Mouse (Mus musculus) heart, embryonic 16.5 days (tissue): ENCODE data around the gene Zfp420. TPM values are rescaled to one million over a fixed set of nuclear protein-coding genes. Genes with fewer than 3 reads are reported as not detected.

Experiments used
- ATAC-seq: fragments of 200-750 bp; cut with Nextera tagmentation; replicated peaks from 2 replicates; pipeline ENCODE4 v1.8.0; 2017; ENCODE audit warnings: moderate number of reproducible peaks; ENCODE audit not compliant: insufficient read depth, low FRiP score; ENCODE audit errors: extremely low read depth
- H3K27ac ChIP-seq: fragments of 300-500 bp; sonication (generic); 2 replicates; pipeline ENCODE4 v1.5.1; 2014; ENCODE audit warnings: mild to moderate bottlenecking, low read length, control low read depth, moderate library complexity
- H3K27me3 ChIP-seq: fragments of 300-500 bp; sonication (generic); 2 replicates; pipeline ENCODE4 v1.6.1; 2014; ENCODE audit warnings: low read length, mixed read lengths; ENCODE audit not compliant: control insufficient read depth, insufficient read depth
- H3K36me3 ChIP-seq: fragments of 300-500 bp; sonication (generic); 2 replicates; pipeline ENCODE4 v1.6.1; 2014; ENCODE audit not compliant: control insufficient read depth, insufficient read depth
- H3K4me1 ChIP-seq: fragments of 300-500 bp; sonication (generic); 2 replicates; pipeline ENCODE4 v1.6.1; 2014; ENCODE audit warnings: low read length, mixed read lengths; ENCODE audit not compliant: control insufficient read depth, insufficient read depth
- H3K4me2 ChIP-seq: fragments of 300-500 bp; sonication (generic); 2 replicates; pipeline ENCODE4 v1.6.1; 2014; ENCODE audit warnings: low read depth, mild to moderate bottlenecking, control low read depth, low read length
- H3K4me3 ChIP-seq: fragments of 300-500 bp; sonication (generic); 2 replicates; pipeline ENCODE4 v1.5.1; 2014; ENCODE audit warnings: mild to moderate bottlenecking, control low read depth, low read length
- H3K9ac ChIP-seq: fragments of 300-500 bp; sonication (generic); 2 replicates; pipeline ENCODE4 v1.6.1; 2014; ENCODE audit warnings: low read length, control low read depth
- H3K9me3 ChIP-seq: fragments of 300-500 bp; sonication (generic); replicated peaks from 2 replicates; pipeline ENCODE4 v1.6.1; 2016; ENCODE audit warnings: low read length; ENCODE audit not compliant: control insufficient read depth
- WGBS: fragments of 180-500 bp; shearing (Covaris S2); extraction: QIAGEN DNeasy Blood & Tissue Kit; methylation state at CpG from one replicate; pipeline ENCODE4 v1.1.7; 2014; 5-methylcytosine and 5-hydroxymethylcytosine counted together
- polyA plus RNA-seq: library from polyadenylated mRNA; unstranded; fragments of >200 nt; fragmentation: Nextera tagmentation; extraction: Ambion mirVana; gene quantifications from 2 replicates; pipeline ENCODE4 v1.2.1, GENCODE M21; 2015

Zfp420 gene
- polyA plus RNA-seq, 1 experiment from 2014 or later: 4.2 TPM

DNA sequence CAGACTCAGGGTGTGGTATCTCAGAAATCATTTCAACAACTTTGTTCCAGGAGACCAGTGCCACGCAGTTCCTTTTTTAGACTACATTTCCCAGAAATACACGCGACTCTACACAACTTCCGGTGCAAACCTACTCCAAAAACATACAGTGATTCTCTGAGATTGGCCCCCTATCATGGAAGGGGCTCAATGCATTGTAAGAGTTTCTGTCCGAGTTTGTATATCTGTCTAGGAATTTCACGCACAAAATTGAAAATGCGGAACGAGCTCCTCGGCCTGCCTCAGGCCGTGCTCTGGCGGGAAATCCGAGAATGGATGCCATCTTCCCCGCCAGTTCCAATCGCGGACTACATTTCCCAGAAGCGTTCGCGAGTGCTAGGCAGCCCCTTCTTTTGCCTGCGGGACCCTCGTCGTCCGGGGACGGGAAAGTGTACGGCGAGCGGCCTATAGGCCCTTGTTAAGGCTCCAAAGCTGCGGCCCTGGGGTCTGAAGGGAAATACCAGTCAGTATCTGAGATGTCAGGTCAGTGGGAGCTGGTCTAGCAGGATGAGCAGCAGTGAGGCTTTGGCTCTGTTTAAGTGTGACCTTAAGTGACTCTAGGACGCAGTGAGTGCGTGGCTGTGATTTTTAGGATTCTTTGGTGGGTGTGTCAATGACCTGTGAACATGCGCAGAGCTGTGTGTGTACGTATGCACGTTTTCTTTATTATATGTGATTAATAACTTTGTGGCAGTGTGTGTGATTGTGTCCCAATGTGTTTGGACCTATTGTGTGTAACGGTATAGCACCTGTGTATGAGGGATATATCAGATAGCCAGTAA is 48.6 kb downstream of the Zfp420 start, which contains the start of gene Zfp383:
Gene Zfp383 (plus strand): TSS at position 94 of the 821 bp plus-strand sequence.
- WGBS: under 1% methylated on average over 33 of the region's 33 CpGs
- Histone ChIP-seq H3K4me2 (peak within 1 kb of the TSS; percentile 65), H3K9me3 (no peaks in the 10 kb centered on the region), H3K27ac (peak within 1 kb of the TSS; percentile 98), H3K4me3 (peak within 1 kb of the TSS; percentile 76), H3K27me3 (no peaks in the 10 kb centered on the region), H3K36me3 (peaks cover 25% of the 10 kb centered on the region), H3K9ac (peak within 1 kb of the TSS; percentile 82), H3K4me1 (peaks cover 18% of the 10 kb centered on the region)
- ATAC-seq: peak; percentile 83

DNA sequence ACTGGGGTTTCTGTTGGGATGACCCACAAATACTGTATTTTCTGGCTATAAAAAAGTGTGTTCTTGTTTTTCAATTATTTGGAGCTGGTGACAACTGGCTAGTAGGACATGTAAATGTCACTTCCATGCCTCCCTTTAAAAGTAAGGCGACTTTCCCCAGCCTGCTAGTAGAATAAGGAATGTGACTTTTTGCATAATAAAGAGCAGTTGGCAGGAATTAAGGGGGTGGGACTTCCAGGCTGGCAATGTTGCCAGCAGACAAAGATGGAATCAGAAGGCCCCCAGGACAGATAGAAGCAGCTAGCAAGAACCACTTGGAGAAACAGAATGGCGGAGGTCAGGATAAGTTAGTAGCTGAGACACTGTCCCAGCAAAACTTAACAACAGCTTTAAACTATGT is 50.5 kb downstream of the Zfp420 start:
- peaks cover 18% of the 10 kb centered on the region for H3K4me1 ChIP-seq

DNA sequence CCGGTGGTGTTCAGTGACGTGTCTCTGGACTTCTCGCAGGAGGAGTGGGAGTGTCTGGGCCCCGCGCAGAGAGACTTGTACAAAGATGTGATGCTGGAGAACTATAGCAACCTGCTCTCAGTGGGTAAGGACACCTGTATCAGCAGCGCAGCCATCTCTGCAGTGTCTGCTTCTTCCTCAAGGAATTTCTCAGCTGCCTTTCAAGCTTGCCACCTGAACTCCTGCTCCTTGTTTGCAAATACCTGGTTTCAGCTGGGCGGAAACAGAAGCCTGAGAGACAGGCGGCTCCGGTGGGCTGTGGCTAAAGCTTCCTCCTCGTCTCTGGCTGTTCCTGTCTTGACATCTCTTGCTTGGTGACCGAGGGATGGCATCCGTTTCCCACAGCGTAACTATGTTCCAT is 52.4 kb downstream of the Zfp420 start:
- 89% methylated on average over 13 of the region's 13 CpGs for WGBS
- no peak overlapping the region for H3K27ac ChIP-seq
- ATAC-seq: no peak
- peaks cover 46% of the 10 kb centered on the region for H3K36me3 ChIP-seq
- no peaks in the 10 kb centered on the region for H3K27me3 ChIP-seq
- peaks cover 14% of the 10 kb centered on the region for H3K4me1 ChIP-seq
- no peak overlapping the region for H3K9ac ChIP-seq
- H3K9me3 ChIP-seq: peaks cover 11% of the 10 kb centered on the region
- no peak overlapping the region for H3K4me2 ChIP-seq
- no peak overlapping the region for H3K4me3 ChIP-seq

More for the DNA sequence above, 50.5 kb downstream of the Zfp420 start:
- WGBS: 79% methylated on average over 2 of the region's 2 CpGs
- ATAC-seq: no peak
- no peak overlapping the region for H3K27ac ChIP-seq
- no peak overlapping the region for H3K4me3 ChIP-seq
- H3K36me3 ChIP-seq: peaks cover 40% of the 10 kb centered on the region
- peaks cover 8% of the 10 kb centered on the region for H3K9me3 ChIP-seq
- H3K27me3 ChIP-seq: no peaks in the 10 kb centered on the region
- no peak overlapping the region for H3K4me2 ChIP-seq
- H3K9ac ChIP-seq: no peak overlapping the region

DNA sequence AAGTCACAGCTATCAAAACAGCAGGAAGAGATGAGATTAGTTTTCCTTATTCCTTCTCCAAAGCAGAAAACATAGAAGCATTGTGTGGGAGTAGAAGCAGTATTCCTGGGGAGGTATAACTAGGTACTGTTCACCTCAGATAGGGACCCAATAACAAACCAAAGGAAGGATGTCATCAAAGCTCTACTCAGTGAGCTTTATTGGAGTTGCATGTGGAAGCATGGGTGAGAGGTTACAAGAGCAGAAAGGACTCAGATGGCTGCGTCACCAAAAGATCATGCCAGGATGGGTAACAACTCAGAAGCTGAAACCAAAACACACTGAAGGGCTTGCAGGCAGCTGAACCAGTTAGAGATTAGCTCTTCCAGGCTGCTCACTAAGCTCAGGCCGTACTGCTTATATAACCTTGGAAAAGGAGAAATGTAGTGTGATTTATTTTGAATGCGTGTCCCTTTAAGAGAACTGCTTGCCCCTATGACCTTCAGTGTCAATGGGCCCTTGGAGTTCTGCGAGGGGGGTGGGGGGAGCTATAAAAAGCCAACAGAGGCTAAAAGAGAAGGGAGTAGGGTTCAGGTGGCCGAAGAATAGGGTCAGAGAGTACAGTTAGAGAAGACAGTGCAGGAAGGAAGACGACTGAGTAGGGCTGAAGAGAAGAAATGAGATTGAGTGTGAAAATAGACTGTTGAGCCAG is 57.7 kb downstream of the Zfp420 start:
- H3K9ac ChIP-seq: peak overlapping the region; percentile 42
- WGBS: 39% methylated on average over 6 of the region's 6 CpGs
- H3K27ac ChIP-seq: peak overlapping the region; percentile 87
- H3K27me3 ChIP-seq: no peaks in the 10 kb centered on the region
- H3K4me2 ChIP-seq: peak overlapping the region; percentile 40
- H3K36me3 ChIP-seq: peaks cover 32% of the 10 kb centered on the region
- ATAC-seq: peak; percentile 63; the same call in 1 of the 2 replicates
- H3K4me3 ChIP-seq: no peak overlapping the region
- H3K4me1 ChIP-seq: peaks cover 10% of the 10 kb centered on the region
- peaks cover 11% of the 10 kb centered on the region for H3K9me3 ChIP-seq

DNA sequence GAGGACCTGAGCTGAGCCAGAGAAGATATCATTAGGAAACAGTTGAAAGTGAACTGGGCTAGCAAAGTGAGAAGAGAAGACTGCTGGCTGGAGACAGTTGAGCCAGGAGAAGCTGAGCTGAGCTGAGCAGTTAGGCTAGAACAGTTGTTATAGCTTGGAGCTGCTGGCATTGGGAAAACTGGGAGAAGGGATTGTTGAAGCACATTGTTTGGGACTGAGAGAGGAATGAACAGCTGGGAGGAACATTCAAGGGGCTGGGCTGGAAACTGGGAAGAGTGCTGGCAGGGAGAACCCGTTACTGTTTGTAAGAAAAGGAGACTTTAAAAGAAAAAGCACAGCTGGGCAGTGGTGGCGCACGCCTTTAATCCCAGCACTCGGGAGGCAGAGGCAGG is 58.3 kb downstream of the Zfp420 start:
- peak overlapping the region; percentile 42 for H3K9ac ChIP-seq
- H3K4me3 ChIP-seq: no peak overlapping the region
- peak overlapping the region; percentile 40 for H3K4me2 ChIP-seq
- H3K9me3 ChIP-seq: peaks cover 11% of the 10 kb centered on the region
- 81% methylated on average over 4 of the region's 4 CpGs for WGBS
- H3K27ac ChIP-seq: peak overlapping the region; percentile 87
- H3K4me1 ChIP-seq: peaks cover 10% of the 10 kb centered on the region
- H3K36me3 ChIP-seq: peaks cover 29% of the 10 kb centered on the region
- ATAC-seq: no peak
- no peaks in the 10 kb centered on the region for H3K27me3 ChIP-seq

DNA sequence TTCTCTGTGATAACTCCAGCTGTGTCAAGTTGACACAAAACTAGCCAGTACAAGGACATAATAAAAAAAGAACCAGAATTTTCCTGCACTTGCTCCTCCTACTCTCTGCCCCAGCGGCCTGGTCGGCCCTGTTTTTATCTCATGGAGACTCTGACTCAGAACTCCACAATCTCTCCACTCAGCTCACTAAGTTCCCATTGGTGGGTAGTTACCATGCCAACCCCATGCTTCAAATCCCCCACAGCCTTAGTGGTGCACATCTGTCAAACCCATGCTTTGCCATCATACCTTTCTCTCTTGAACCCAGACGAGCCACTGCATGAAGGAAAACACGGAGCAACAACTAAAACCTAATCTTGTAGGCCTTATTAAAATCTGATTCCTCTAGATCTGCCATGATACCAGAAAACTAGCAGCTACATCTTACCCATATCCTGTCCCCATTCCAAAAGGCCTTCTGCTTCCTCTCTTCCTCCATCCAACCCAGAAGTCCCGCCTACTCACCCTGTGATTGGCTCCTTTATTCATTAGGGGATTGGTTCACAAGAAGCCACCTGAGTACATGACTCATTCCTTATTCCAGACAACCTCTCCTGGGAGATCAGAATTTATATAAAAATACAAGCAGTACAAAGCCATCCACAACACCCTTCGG is 61.8 kb downstream of the Zfp420 start:
- H3K4me3 ChIP-seq: no peak overlapping the region
- no peaks in the 10 kb centered on the region for H3K36me3 ChIP-seq
- no peaks in the 10 kb centered on the region for H3K9me3 ChIP-seq
- ATAC-seq: no peak
- no peak overlapping the region for H3K9ac ChIP-seq
- H3K4me1 ChIP-seq: peaks cover 10% of the 10 kb centered on the region
- 60% methylated on average over 6 of the region's 6 CpGs for WGBS
- no peak overlapping the region for H3K4me2 ChIP-seq
- no peaks in the 10 kb centered on the region for H3K27me3 ChIP-seq
- no peak overlapping the region for H3K27ac ChIP-seq

DNA sequence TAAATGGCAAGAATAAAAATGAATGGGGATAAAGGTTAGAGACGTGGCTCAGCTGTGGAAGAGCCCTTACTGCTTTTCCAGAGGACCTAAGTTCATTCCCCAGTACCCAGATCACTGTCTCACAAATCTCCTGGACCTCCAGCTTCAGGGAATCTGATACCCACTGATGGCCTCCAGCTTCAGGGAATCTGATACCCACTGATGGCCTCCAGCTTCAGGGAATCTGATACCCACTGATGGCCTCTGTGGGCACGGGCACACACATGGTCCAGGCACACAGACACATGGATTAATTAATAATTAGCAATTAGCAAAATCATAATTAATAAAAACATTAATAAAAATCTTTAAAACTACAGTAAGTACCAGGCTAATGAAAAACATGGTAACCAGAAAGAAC is 63.0 kb downstream of the Zfp420 start:
- no peak for ATAC-seq
- Histone ChIP-seq H3K4me1 (peaks cover 4% of the 10 kb centered on the region), H3K27me3 (no peaks in the 10 kb centered on the region), H3K4me3 (no peak overlapping the region), H3K4me2 (no peak overlapping the region), H3K9me3 (no peaks in the 10 kb centered on the region), H3K9ac (no peak overlapping the region), H3K36me3 (no peaks in the 10 kb centered on the region), H3K27ac (no peak overlapping the region)
- 68% methylated on average over 2 of the region's 2 CpGs for WGBS
